Comparison of ENCODE assay signal across 12 mouse cellular contexts in genomic region chr1:63534271-63534827, GRCm38 (mm10).
DNase-seq lines count a peak whose midpoint lies in the region; ATAC-seq and TF ChIP-seq lines count a peak whose summit lies in the region.
"Had no signal": no experiment of that assay in that cellular context is flagged by ENCODE, and none has a peak within 500 bp of the region (broad histone marks: within the 10 kb centered on the region; RNA-seq: fewer than 3 reads in every experiment).

No protein-coding gene starts in this region.

- H3K4me2 ChIP-seq in hindbrain, embryonic 12.5 days (replicated peaks) = no peak overlapping the region
- H3K4me2 ChIP-seq: heart, embryonic 13.5 days; limb, embryonic 13.5 days had no signal

- H3K9ac ChIP-seq in hindbrain, embryonic 12.5 days = no peak overlapping the region
- H3K9ac ChIP-seq: heart, embryonic 13.5 days; limb, embryonic 13.5 days had no signal

- DNase-seq in kidney, postnatal 10 days = peak; percentile 33
- no peak for DNase-seq in kidney, adult 8-10 months
- DNase-seq in brain, embryonic 14.5 days (ENCODE audit: low read depth) = peak; percentile 18
- DNase-seq in lung, postnatal 36 days = peak; percentile 33
- DNase-seq in layer of hippocampus, adult 9-11 months = no peak
- no peak for DNase-seq in right cerebral cortex, adult 2 months (ENCODE audit: low spot score in 2 of 2)
- DNase-seq: cerebellum, adult 9-11 months; thymus, postnatal 25 days had no signal

- peak overlapping the region; percentile 24; the same call in 1 of the 2 replicates for H3K27ac ChIP-seq in hindbrain, embryonic 12.5 days
- H3K27ac ChIP-seq: heart, embryonic 13.5 days; limb, embryonic 13.5 days had no signal

- no peak for TF ChIP-seq POLR2A in brain, embryonic 14.5 days (IDR thresholded peaks at IDR 0.05; ENCODE audit: borderline replicate concordance, extremely low read depth, insufficient read depth, insufficient read length, poor library complexity, severe bottlenecking)

- no peaks in the 10 kb centered on the region for H3K36me3 ChIP-seq in hindbrain, embryonic 12.5 days
- H3K36me3 ChIP-seq: heart, embryonic 13.5 days; limb, embryonic 13.5 days had no signal

- ATAC-seq in hindbrain, embryonic 12.5 days (ENCODE audit: low FRiP score) = peak; percentile 69
- ATAC-seq: inflammation-experienced regulatory T-cells, adult 6 months had no signal

- H3K4me1 ChIP-seq in hindbrain, embryonic 12.5 days = 0 out of 2 replicates have a peak, but pooled peaks cover 5% of the 10 kb centered on the region
- H3K4me1 ChIP-seq: heart, embryonic 13.5 days; limb, embryonic 13.5 days had no signal

- no peaks in the 10 kb centered on the region for H3K27me3 ChIP-seq in hindbrain, embryonic 12.5 days
- H3K27me3 ChIP-seq: heart, embryonic 13.5 days; limb, embryonic 13.5 days had no signal

- H3K9me3 ChIP-seq in hindbrain, embryonic 12.5 days (replicated peaks) = no peaks in the 10 kb centered on the region
- H3K9me3 ChIP-seq: heart, embryonic 13.5 days; limb, embryonic 13.5 days had no signal

- no peak overlapping the region for H3K4me3 ChIP-seq in hindbrain, embryonic 12.5 days
- H3K4me3 ChIP-seq: heart, embryonic 13.5 days; limb, embryonic 13.5 days had no signal

- WGBS in hindbrain, embryonic 12.5 days = 50% methylated on average over 6 of the region's 6 CpGs

- no peak for TF ChIP-seq CTCF in brain, embryonic 14.5 days (IDR thresholded peaks at IDR 0.05; ENCODE audit: borderline replicate concordance, extremely low read depth, insufficient read depth, insufficient read length)

Comparison
In these comparisons a context has a peak if more than half of its experiments do, and no peak if none do; other contexts are left out.
1. DNase-seq: peak in kidney, postnatal 10 days (single experiment), brain, embryonic 14.5 days (single experiment) and lung, postnatal 36 days (single experiment); none in kidney, adult 8-10 months (0 of 2), layer of hippocampus, adult 9-11 months (single experiment) and right cerebral cortex, adult 2 months (0 of 2).